Mouse (Mus musculus): ENCODE data around the gene Hsd3b2.

DNA sequence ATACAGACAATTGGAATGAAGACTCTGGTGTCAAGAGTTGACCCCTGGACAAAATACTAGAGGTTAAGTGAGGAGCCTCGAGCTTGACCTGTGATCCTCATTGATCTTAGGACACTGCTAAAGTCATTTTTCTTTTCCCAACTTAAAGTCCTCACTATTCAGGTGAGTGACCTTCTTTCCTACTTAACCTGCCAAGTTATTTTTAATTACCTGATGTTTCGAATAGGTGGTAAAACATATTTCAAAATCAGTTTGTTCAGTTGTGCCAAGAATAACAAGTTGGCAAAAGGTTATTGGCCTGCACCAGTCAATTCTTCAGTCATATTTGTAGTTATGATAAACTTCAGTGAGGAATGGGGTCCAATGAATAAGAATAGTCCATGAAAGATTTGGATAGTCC is 27.8 kb upstream of the Hsd3b2 start:
- TF ChIP-seq CTCF (IDR thresholded peaks at IDR 0.05; ENCODE audit: control insufficient read depth, insufficient read depth, insufficient read length) (no peak), USF1 (IDR thresholded peaks at IDR 0.05; ENCODE audit: low read depth) (no peak), MYOD1 (IDR thresholded peaks at IDR 0.05; ENCODE audit: control insufficient read depth, insufficient read length, low read depth) (no peak)

Data from C2C12 (cell line).